Mouse (Mus musculus) spleen, adult 2 months (tissue): ENCODE data around the gene Pax7. TPM values are rescaled to one million over a fixed set of nuclear protein-coding genes. Genes with fewer than 3 reads are reported as not detected.
A peak's percentile ranks its signal among the peaks of the same experiment; 100 is the strongest.

Experiments used
- DNase-seq, 2 experiments: peaks; one replicate each; pipeline versions ENCODE4 v3.0.0 to v3.0.0-alpha.2; 2012 to 2021; ENCODE audit warnings: low spot score in 2 of 2, low read depth in 1 of 2
- H3K27ac ChIP-seq: fragments of 200-500 bp; 2 replicates; pipeline ENCODE4 v1.5.1; 2012; ENCODE audit warnings: low read length, inconsistent platforms; ENCODE audit not compliant: insufficient read depth
- H3K27me3 ChIP-seq: fragments of 200-500 bp; 2 replicates; pipeline ENCODE4 v1.6.1; 2012; ENCODE audit warnings: mild to moderate bottlenecking, moderate library complexity, low read length, inconsistent platforms; ENCODE audit not compliant: control insufficient read depth, insufficient read depth
- H3K36me3 ChIP-seq: fragments of 200-500 bp; 2 replicates; pipeline ENCODE4 v1.6.1; 2012; ENCODE audit warnings: mild to moderate bottlenecking, low read length, inconsistent platforms; ENCODE audit not compliant: control insufficient read depth, insufficient read depth
- H3K4me1 ChIP-seq: fragments of 200-500 bp; 2 replicates; pipeline ENCODE4 v1.6.1; 2011; ENCODE audit warnings: inconsistent platforms; ENCODE audit not compliant: control insufficient read depth, insufficient read depth, insufficient read length
- H3K4me3 ChIP-seq: fragments of 200-500 bp; 2 replicates; pipeline ENCODE4 v1.5.1; 2011; ENCODE audit warnings: mild to moderate bottlenecking, inconsistent platforms; ENCODE audit not compliant: insufficient read depth, insufficient read length; ENCODE audit errors: extremely low read depth
- CTCF ChIP-seq: fragments of 200-500 bp; IDR thresholded peaks from 2 replicates; pipeline ENCODE4 v1.5.1; 2011; ENCODE audit warnings: mild to moderate bottlenecking, inconsistent platforms; ENCODE audit not compliant: insufficient read depth, insufficient read length, insufficient replicate concordance; ENCODE audit errors: extremely low read depth
- POLR2A ChIP-seq: fragments of 200-500 bp; IDR thresholded peaks from 2 replicates; pipeline ENCODE4 v1.6.1; 2011; ENCODE audit warnings: low read depth, low read length, inconsistent platforms
- WGBS: fragments of 180-500 bp; shearing (Covaris S2); methylation state at CpG from one replicate; pipeline ENCODE4 v1.1.7; 2018; 5-methylcytosine and 5-hydroxymethylcytosine counted together
- polyA plus RNA-seq: library from polyadenylated mRNA; depleted of rRNA; stranded (reverse); fragments of >200 nt; gene quantifications from 2 replicates; pipeline ENCODE4 v1.2.3, GENCODE M21; 2012

Gene Pax7
- polyA plus RNA-seq, 1 experiment, result 0.11 TPM

- no peak overlapping the region for H3K4me3 ChIP-seq
- WGBS, result 7% methylated on average over 11 of the region's 11 CpGs
- no peak for TF ChIP-seq POLR2A
- no peak for TF ChIP-seq CTCF
- H3K4me1 ChIP-seq, result peaks cover 3% of the 10 kb centered on the region
- peak in 1 of 2 experiments; percentile 9 for DNase-seq
- no peaks in the 10 kb centered on the region for H3K36me3 ChIP-seq
- no peaks in the 10 kb centered on the region for H3K27me3 ChIP-seq
- H3K27ac ChIP-seq, result no peak overlapping the region
Measured at GRCm38 (mm10) chr4:139754148-139754710, 79.1 kb downstream of the Pax7 start.

DNA sequence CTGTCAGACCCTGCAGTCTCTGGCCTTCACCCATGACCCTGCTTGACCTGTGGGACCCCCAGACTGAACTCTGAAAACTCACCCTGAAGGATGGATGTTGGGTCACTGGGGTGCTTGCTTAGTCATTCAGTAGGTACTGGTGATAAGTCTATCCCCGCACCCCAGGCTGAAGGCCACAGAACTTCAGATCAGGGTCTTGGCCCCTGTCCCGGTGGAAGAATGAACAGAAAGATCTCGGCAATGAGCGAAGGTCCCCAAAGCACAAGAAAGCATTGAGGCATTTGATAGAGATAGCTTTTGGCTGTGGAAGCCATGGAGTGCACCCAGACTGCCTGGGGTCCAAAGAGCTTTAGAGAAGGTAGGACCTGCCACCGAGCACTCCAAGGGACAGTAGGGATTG lies 82.4 kb downstream of the Pax7 start:
- 85% methylated on average over 5 of the region's 5 CpGs for WGBS
- Histone ChIP-seq H3K4me3 (no peak overlapping the region), H3K27me3 (no peaks in the 10 kb centered on the region), H3K27ac (no peak overlapping the region), H3K36me3 (no peaks in the 10 kb centered on the region), H3K4me1 (peaks cover 3% of the 10 kb centered on the region)
- no peak for DNase-seq
- TF ChIP-seq POLR2A, result no peak

- no peak for DNase-seq
- Histone ChIP-seq H3K4me1 (peaks cover 21% of the 10 kb centered on the region; the same call in 1 of the 2 replicates), H3K36me3 (no peaks in the 10 kb centered on the region), H3K4me3 (no peak overlapping the region), H3K27ac (no peak overlapping the region), H3K27me3 (no peaks in the 10 kb centered on the region)
- TF ChIP-seq CTCF (no peak), POLR2A (no peak)
- WGBS, result 88% methylated on average over 12 of the region's 12 CpGs
Measured at GRCm38 (mm10) chr4:139747190-139747936, 86.0 kb downstream of the Pax7 start.

DNA sequence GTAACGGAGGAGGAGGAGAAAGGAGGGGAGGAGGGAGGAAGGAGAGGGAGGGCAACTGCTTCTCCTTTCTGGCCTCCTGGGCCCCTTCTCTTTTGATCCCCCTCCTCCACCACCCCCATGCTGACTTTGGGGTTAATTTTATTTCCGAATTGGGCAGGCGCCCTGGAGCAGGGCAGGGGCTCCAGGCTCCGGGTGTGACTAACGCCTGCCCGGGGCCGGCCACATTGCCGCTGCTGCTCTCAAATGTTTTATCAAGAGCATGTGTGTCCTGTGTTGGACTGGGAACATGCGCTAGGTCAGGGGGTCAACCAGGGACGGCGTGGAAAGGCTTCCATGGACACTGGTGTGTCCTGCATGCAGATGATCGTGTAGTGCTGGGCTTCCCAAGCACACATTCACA lies 87.2 kb downstream of the Pax7 start:
- DNase-seq, result no peak
- no peak overlapping the region for H3K4me3 ChIP-seq
- 23% methylated on average over 12 of the region's 12 CpGs for WGBS
- no peaks in the 10 kb centered on the region for H3K27me3 ChIP-seq
- no peak for TF ChIP-seq CTCF
- peaks cover 26% of the 10 kb centered on the region; the same call in 1 of the 2 replicates for H3K4me1 ChIP-seq
- no peaks in the 10 kb centered on the region for H3K36me3 ChIP-seq
- no peak overlapping the region for H3K27ac ChIP-seq

GRCm38 (mm10) chr4:139744765-139745395 lies 88.4 kb downstream of the Pax7 start:
- 81% methylated on average over 12 of the region's 12 CpGs for WGBS
- no peaks in the 10 kb centered on the region for H3K36me3 ChIP-seq
- no peak overlapping the region for H3K4me3 ChIP-seq
- no peak for DNase-seq
- H3K27ac ChIP-seq, result no peak overlapping the region
- H3K27me3 ChIP-seq, result no peaks in the 10 kb centered on the region
- peaks cover 26% of the 10 kb centered on the region; the same call in 1 of the 2 replicates for H3K4me1 ChIP-seq
- TF ChIP-seq POLR2A (no peak), CTCF (no peak)

GRCm38 (mm10) chr4:139743626-139744025 lies 89.7 kb downstream of the Pax7 start:
- peaks cover 28% of the 10 kb centered on the region; the same call in 1 of the 2 replicates for H3K4me1 ChIP-seq
- H3K4me3 ChIP-seq, result no peak overlapping the region
- WGBS, result 16% methylated on average over 3 of the region's 3 CpGs
- no peaks in the 10 kb centered on the region for H3K36me3 ChIP-seq
- DNase-seq, result peak; percentile 34 to 43
- H3K27me3 ChIP-seq, result no peaks in the 10 kb centered on the region
- TF ChIP-seq CTCF (no peak), POLR2A (no peak)
- H3K27ac ChIP-seq, result peak overlapping the region; percentile 50

DNA sequence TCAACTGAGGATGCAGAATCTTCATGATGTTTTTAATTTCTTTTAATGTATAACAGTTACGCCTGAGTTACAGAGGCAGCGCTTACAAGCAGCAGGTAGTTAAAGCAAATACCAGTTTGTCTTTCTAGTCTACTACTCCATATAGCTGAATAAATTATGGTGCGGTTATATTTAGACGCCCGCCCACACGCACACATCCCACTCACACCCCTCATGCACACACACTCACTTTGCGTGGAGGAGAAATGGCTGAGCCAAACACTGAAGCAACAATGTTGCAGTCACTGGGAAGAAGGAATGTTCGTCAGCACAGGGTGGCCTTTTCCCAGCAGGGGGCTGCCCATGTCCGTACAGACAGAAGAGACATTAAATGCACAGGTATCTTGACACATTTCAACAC lies 96.3 kb downstream of the Pax7 start:
- Histone ChIP-seq H3K4me1 (peaks cover 7% of the 10 kb centered on the region; the same call in 1 of the 2 replicates), H3K4me3 (no peak overlapping the region), H3K36me3 (no peaks in the 10 kb centered on the region), H3K27me3 (no peaks in the 10 kb centered on the region), H3K27ac (no peak overlapping the region; the same call in 1 of the 2 replicates)
- TF ChIP-seq CTCF, result no peak
- TF ChIP-seq POLR2A, result no peak
- 84% methylated on average over 9 of the region's 9 CpGs for WGBS
- DNase-seq, result no peak
